9 mouse cellular contexts compared by ENCODE assay signal in genomic region chr15:101113176-101113575, GRCm38 (mm10). TPM values are rescaled to one million over a fixed set of nuclear protein-coding genes. Genes with fewer than 3 reads are reported as not detected.
DNase-seq lines count a peak whose midpoint lies in the region; ATAC-seq and TF ChIP-seq lines count a peak whose summit lies in the region.
"Had no signal": no experiment of that assay in that cellular context is flagged by ENCODE, and none has a peak within 500 bp of the region (broad histone marks: within the 10 kb centered on the region; RNA-seq: fewer than 3 reads in every experiment).

No protein-coding gene starts in this region.

- ATAC-seq in heart, postnatal 0 days (ENCODE audit: insufficient read depth, low read depth), result peak; percentile 57
- no peak; the same call in 1 of the 2 replicates for ATAC-seq in liver, embryonic 12.5 days
- ATAC-seq in stomach, embryonic 16.5 days (ENCODE audit: insufficient read depth, low FRiP score), result peak; percentile 83; the same call in 1 of the 2 replicates
- ATAC-seq in midbrain, embryonic 15.5 days (replicated peaks), result no peak

- no peaks in the 10 kb centered on the region; the same call in 1 of the 2 replicates for H3K9me3 ChIP-seq in heart, postnatal 0 days (replicated peaks; ENCODE audit: control insufficient read depth, low read length)
- H3K9me3 ChIP-seq in liver, embryonic 12.5 days (replicated peaks), result 0 out of 2 replicates have a peak, but pooled peaks cover 4% of the 10 kb centered on the region
- H3K9me3 ChIP-seq in stomach, embryonic 16.5 days (replicated peaks; ENCODE audit: control insufficient read depth, low read length), result no peaks in the 10 kb centered on the region
- H3K9me3 ChIP-seq in midbrain, embryonic 15.5 days, result no peaks in the 10 kb centered on the region

- no peak overlapping the region for H3K4me2 ChIP-seq in heart, postnatal 0 days (ENCODE audit: low read depth, low read length)
- 0 out of 2 replicates have a peak overlapping the region, but pooled peaks have one; percentile 8 for H3K4me2 ChIP-seq in liver, embryonic 12.5 days
- 0 out of 2 replicates have a peak overlapping the region, but pooled peaks have one; percentile 6 for H3K4me2 ChIP-seq in stomach, embryonic 16.5 days (ENCODE audit: low read depth, low read length)
- H3K4me2 ChIP-seq in midbrain, embryonic 15.5 days, result no peak overlapping the region

- H3K36me3 ChIP-seq in heart, postnatal 0 days (replicated peaks; ENCODE audit: control insufficient read depth, insufficient read depth, low read length), result no peaks in the 10 kb centered on the region
- no peaks in the 10 kb centered on the region for H3K36me3 ChIP-seq in liver, embryonic 12.5 days
- H3K36me3 ChIP-seq in stomach, embryonic 16.5 days (ENCODE audit: control insufficient read depth, insufficient read depth, low read length), result no peaks in the 10 kb centered on the region
- no peaks in the 10 kb centered on the region for H3K36me3 ChIP-seq in midbrain, embryonic 15.5 days (replicated peaks)

- no peak overlapping the region for H3K9ac ChIP-seq in heart, postnatal 0 days (replicated peaks; ENCODE audit: low read depth, low read length)
- H3K9ac ChIP-seq in liver, embryonic 12.5 days, result no peak overlapping the region
- H3K9ac ChIP-seq in stomach, embryonic 16.5 days (ENCODE audit: low read length), result peak overlapping the region; percentile 28; the same call in 1 of the 2 replicates
- H3K9ac ChIP-seq in midbrain, embryonic 15.5 days, result no peak overlapping the region

- no peak for TF ChIP-seq EP300 in heart, postnatal 0 days (IDR thresholded peaks at IDR 0.05; ENCODE audit: low read depth)

- H3K27ac ChIP-seq in heart, postnatal 0 days (ENCODE audit: low read depth), result peak overlapping the region; percentile 30; the same call in 1 of the 2 replicates
- H3K27ac ChIP-seq in liver, embryonic 12.5 days, result no peak overlapping the region
- peak overlapping the region; percentile 74 for H3K27ac ChIP-seq in stomach, embryonic 16.5 days (ENCODE audit: low read length)
- H3K27ac ChIP-seq in midbrain, embryonic 15.5 days, result no peak overlapping the region

- TF ChIP-seq CTCF in heart, postnatal 0 days (IDR thresholded peaks at IDR 0.05; ENCODE audit: low read depth), result no peak

- DNase-seq in adrenal gland, adult (ENCODE audit: inconsistent age in 2 of 2, low spot score in 1 of 2), result peak; percentile 48 to 84
- DNase-seq in adrenal gland, adult 18-20 months (ENCODE audit: low spot score in 2 of 2), result no peak
- DNase-seq in NIH3T3 (ENCODE audit: low read depth), result peak; percentile 67
- DNase-seq in heart, postnatal 0 days (ENCODE audit: low spot score), result peak; percentile 47
- DNase-seq in embryo, embryonic 10 days (ENCODE audit: low spot score), result no peak

- H3K27me3 ChIP-seq in heart, postnatal 0 days (ENCODE audit: control insufficient read depth, insufficient read depth, low read length), result no peaks in the 10 kb centered on the region
- H3K27me3 ChIP-seq in liver, embryonic 12.5 days (replicated peaks), result peaks cover 27% of the 10 kb centered on the region
- H3K27me3 ChIP-seq in stomach, embryonic 16.5 days (ENCODE audit: control insufficient read depth, insufficient read depth, low read length), result no peaks in the 10 kb centered on the region
- H3K27me3 ChIP-seq in midbrain, embryonic 15.5 days (replicated peaks), result no peaks in the 10 kb centered on the region

- 43% methylated on average over 8 of the region's 8 CpGs for WGBS in heart, postnatal 0 days
- 23% methylated on average over 8 of the region's 8 CpGs for WGBS in liver, embryonic 12.5 days (ENCODE audit: insufficient replicate concordance)
- 39% methylated on average over 8 of the region's 8 CpGs for WGBS in stomach, embryonic 16.5 days
- 73% methylated on average over 8 of the region's 8 CpGs for WGBS in midbrain, embryonic 15.5 days

- H3K4me1 ChIP-seq in heart, postnatal 0 days (ENCODE audit: control insufficient read depth, insufficient read depth), result 0 out of 2 replicates have a peak, but pooled peaks cover 2% of the 10 kb centered on the region
- H3K4me1 ChIP-seq in liver, embryonic 12.5 days, result no peaks in the 10 kb centered on the region
- peaks cover 6% of the 10 kb centered on the region; the same call in 1 of the 2 replicates for H3K4me1 ChIP-seq in stomach, embryonic 16.5 days (ENCODE audit: control insufficient read depth, insufficient read depth, low read length)
- no peaks in the 10 kb centered on the region for H3K4me1 ChIP-seq in midbrain, embryonic 15.5 days

- H3K4me3 ChIP-seq in heart, postnatal 0 days (ENCODE audit: low read depth, low read length), result no peak overlapping the region
- H3K4me3 ChIP-seq in liver, embryonic 12.5 days, result no peak overlapping the region
- no peak overlapping the region for H3K4me3 ChIP-seq in stomach, embryonic 16.5 days (replicated peaks; ENCODE audit: low read length)
- H3K4me3 ChIP-seq in midbrain, embryonic 15.5 days, result no peak overlapping the region

RNA-seq across cellular contexts. Expression of gene Ankrd33, which starts 2.4 kb away (rescaled TPM):
- total RNA-seq in adrenal gland, adult 18-20 months (2021), result under 1 TPM; 0.42 to 0.70 TPM
- total RNA-seq in heart, postnatal 0 days (2014; rRNA removed; ENCODE audit: low replicate concordance), result not detected in 2 replicates
- polyA plus RNA-seq in heart, postnatal 0 days (2015; fragmentation: Nextera tagmentation; extraction: Ambion mirVana), result not detected in 2 replicates
- polyA plus RNA-seq in liver, embryonic 12.5 days (2016; fragmentation: Nextera tagmentation; extraction: Ambion mirVana), result not detected in 2 replicates
- polyA plus RNA-seq in stomach, embryonic 16.5 days (2015; fragmentation: Nextera tagmentation; extraction: Ambion mirVana), result not detected in 2 replicates
- not detected in 2 replicates for polyA plus RNA-seq in midbrain, embryonic 15.5 days (2015; fragmentation: Nextera tagmentation; extraction: Ambion mirVana)
- total RNA-seq: heart, postnatal 10 days had no signal

RNA-seq across cellular contexts. Expression of gene Acvrl1, which starts 15.1 kb away (rescaled TPM):
- total RNA-seq in adrenal gland, adult 18-20 months (2021), result 10 to 100 TPM; 19.1 to 26.1 TPM
- total RNA-seq in heart, postnatal 0 days (2014; rRNA removed; ENCODE audit: low replicate concordance), result 18.6 and 36.0 TPM in 2 replicates
- polyA plus RNA-seq in heart, postnatal 0 days (2015; fragmentation: Nextera tagmentation; extraction: Ambion mirVana), result 9.3 and 10.4 TPM in 2 replicates
- 1.8 TPM in 2 replicates for polyA plus RNA-seq in liver, embryonic 12.5 days (2016; fragmentation: Nextera tagmentation; extraction: Ambion mirVana)
- 34.9 and 39.3 TPM in 2 replicates for polyA plus RNA-seq in stomach, embryonic 16.5 days (2015; fragmentation: Nextera tagmentation; extraction: Ambion mirVana)
- 8.6 and 8.7 TPM in 2 replicates for polyA plus RNA-seq in midbrain, embryonic 15.5 days (2015; fragmentation: Nextera tagmentation; extraction: Ambion mirVana)

RNA-seq across cellular contexts. Expression of gene Fignl2, which starts 34.8 kb away (rescaled TPM):
- 1 to 10 TPM; 4.7 to 7.1 TPM for total RNA-seq in adrenal gland, adult 18-20 months (2021)
- 3.9 and 4.1 TPM in 2 replicates for total RNA-seq in heart, postnatal 0 days (2014; rRNA removed; ENCODE audit: low replicate concordance)
- polyA plus RNA-seq in heart, postnatal 0 days (2015; fragmentation: Nextera tagmentation; extraction: Ambion mirVana), result 0.05 and 0.12 TPM in 2 replicates
- polyA plus RNA-seq in liver, embryonic 12.5 days (2016; fragmentation: Nextera tagmentation; extraction: Ambion mirVana), result 0.17 and 0.25 TPM in 2 replicates
- polyA plus RNA-seq in stomach, embryonic 16.5 days (2015; fragmentation: Nextera tagmentation; extraction: Ambion mirVana), result 0.05 and 0.10 TPM in 2 replicates
- 0.09 TPM in 1 of 2 replicates, not detected in the other for polyA plus RNA-seq in midbrain, embryonic 15.5 days (2015; fragmentation: Nextera tagmentation; extraction: Ambion mirVana)

Comparison
In these comparisons a context has a peak if more than half of its experiments do, and no peak if none do; other contexts are left out.
1. DNase-seq: peak in adrenal gland, adult (2 of 2), NIH3T3 (single experiment) and heart, postnatal 0 days (single experiment); none in adrenal gland, adult 18-20 months (0 of 2) and embryo, embryonic 10 days (single experiment).
2. ATAC-seq: peak in heart, postnatal 0 days (single experiment) and stomach, embryonic 16.5 days (single experiment); none in liver, embryonic 12.5 days (single experiment) and midbrain, embryonic 15.5 days (single experiment).
3. H3K27ac ChIP-seq: peak in heart, postnatal 0 days (single experiment) and stomach, embryonic 16.5 days (single experiment); none in liver, embryonic 12.5 days (single experiment) and midbrain, embryonic 15.5 days (single experiment).
4. H3K4me2 ChIP-seq: peak in liver, embryonic 12.5 days (single experiment) and stomach, embryonic 16.5 days (single experiment); none in heart, postnatal 0 days (single experiment) and midbrain, embryonic 15.5 days (single experiment).